Mouse (Mus musculus): ENCODE measurements around the gene Tagln3. TPM values are rescaled to one million over a fixed set of nuclear protein-coding genes. Genes with fewer than 3 reads are reported as not detected.

The Tagln3 gene
- polyA plus RNA-seq (2015; fragmentation: Nextera tagmentation; extraction: Ambion mirVana) = 390 and 409 TPM in 2 replicates

DNA sequence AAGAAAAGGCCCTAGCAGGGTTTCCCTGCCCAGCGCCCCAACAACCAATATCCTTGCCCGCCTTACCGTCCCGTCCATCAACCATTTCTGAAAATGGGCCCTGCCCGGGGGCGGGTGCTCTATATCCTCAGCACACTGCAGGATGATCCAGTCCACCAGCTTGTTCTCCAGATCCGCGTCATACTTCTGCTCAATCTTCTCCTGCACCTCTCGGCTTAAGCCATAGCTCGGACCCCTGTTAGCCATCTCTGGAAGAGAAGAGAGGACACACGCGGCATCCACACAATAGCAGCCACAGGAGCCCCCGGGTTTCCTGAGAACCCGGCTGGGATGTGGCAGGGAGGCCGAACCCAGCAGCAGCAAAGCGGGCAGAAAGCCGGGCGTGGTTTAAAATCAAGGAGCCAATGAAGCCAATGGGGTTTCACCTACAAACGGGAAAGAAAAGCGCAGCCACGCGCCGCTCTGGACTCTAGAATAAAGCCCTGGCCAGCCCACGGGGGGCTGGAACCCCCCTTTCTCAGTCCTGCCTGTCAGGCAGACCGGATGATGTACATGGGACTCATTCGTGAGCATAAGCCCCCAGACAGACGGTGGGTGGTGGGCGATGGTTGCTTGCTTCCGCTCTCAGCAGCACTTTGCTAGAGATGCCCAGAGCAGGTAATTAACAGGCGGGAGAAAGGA is at the start of gene Tagln3:
TSS of gene Tagln3 (minus strand) at position 548 of the 681 bp plus-strand sequence.
- WGBS = under 1% methylated on average over 30 of the region's 30 CpGs
- Histone ChIP-seq H3K27ac (peak within 1 kb of the TSS; percentile 97), H3K4me1 (peaks cover 37% of the 10 kb centered on the region), H3K36me3 (replicated peaks) (peaks cover 3% of the 10 kb centered on the region; the same call in 1 of the 2 replicates), H3K9ac (peak within 1 kb of the TSS; percentile 73), H3K4me3 (peak within 1 kb of the TSS; percentile 60), H3K4me2 (peak within 1 kb of the TSS; percentile 71), H3K9me3 (no peaks in the 10 kb centered on the region), H3K27me3 (replicated peaks) (no peaks in the 10 kb centered on the region)
- ATAC-seq (replicated peaks) = peak; percentile 91

DNA sequence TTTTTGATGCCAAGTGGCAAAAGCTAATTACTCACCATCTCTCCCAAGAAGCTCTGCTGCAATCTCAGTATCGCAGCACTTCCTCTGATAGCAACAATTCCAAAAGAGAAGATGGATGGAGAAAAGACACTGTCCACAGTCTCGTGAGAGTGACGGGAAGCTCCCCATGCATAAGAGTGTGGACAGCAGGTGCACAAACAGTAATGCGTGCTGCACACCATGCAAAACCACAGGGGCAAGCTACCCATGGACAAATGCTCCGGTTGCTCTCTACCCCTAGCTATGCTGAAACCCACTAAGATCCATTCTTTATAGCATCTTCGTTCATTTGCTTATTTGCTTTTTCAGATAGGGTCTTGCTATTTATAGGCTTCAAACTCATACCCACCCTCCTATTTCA is 46.5 kb upstream of the Tagln3 start:
- 92% methylated on average over 6 of the region's 6 CpGs for WGBS
- H3K9ac ChIP-seq = no peak overlapping the region
- H3K9me3 ChIP-seq = no peaks in the 10 kb centered on the region
- H3K27me3 ChIP-seq (replicated peaks) = no peaks in the 10 kb centered on the region
- H3K36me3 ChIP-seq (replicated peaks) = no peaks in the 10 kb centered on the region
- no peak for ATAC-seq (replicated peaks)
- H3K27ac ChIP-seq = no peak overlapping the region
- no peak overlapping the region for H3K4me2 ChIP-seq
- no peaks in the 10 kb centered on the region for H3K4me1 ChIP-seq
- H3K4me3 ChIP-seq = no peak overlapping the region

DNA sequence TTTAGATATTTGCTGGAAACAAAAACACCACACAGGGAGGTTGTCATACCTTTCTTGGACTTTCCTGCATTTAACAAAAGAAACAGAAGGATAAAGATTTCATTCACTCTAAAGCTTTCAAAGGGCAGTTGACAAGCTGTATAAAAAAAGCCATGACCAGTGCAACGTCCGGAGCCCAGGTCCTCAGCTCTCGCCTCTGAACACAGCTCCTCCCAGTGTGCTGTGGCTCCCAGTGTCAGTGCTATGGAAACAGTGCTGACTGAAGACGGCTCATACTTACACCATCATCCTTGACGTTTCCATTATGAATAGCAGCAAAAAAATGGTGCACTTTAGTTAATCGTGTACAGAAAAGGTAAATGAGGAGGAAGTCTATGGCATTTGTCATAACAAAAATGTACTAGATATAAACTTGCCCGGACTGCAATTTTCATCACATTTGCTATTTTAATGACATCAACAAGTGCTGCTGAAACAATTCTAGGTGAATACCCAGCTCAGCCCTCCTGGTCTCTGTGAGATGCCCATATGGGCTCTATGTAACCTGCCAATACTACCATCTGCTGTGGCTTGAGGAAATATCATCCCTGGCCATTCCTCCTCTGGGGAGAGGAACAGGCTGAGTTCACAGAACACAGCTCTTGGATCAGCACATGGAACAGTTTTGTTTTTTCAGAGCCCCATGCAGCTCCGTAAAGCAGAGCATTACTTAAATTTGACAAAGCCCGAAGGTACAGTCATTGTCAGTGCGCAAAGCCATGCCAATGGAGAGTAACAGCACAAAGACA is 43.6 kb upstream of the Tagln3 start:
- peak; percentile 71; the same call in 1 of the 2 replicates for ATAC-seq (replicated peaks)
- Histone ChIP-seq H3K9ac (no peak overlapping the region), H3K27me3 (replicated peaks) (no peaks in the 10 kb centered on the region), H3K4me1 (no peaks in the 10 kb centered on the region), H3K36me3 (replicated peaks) (no peaks in the 10 kb centered on the region), H3K27ac (no peak overlapping the region), H3K4me3 (no peak overlapping the region), H3K4me2 (no peak overlapping the region), H3K9me3 (no peaks in the 10 kb centered on the region)
- 61% methylated on average over 10 of the region's 10 CpGs for WGBS

DNA sequence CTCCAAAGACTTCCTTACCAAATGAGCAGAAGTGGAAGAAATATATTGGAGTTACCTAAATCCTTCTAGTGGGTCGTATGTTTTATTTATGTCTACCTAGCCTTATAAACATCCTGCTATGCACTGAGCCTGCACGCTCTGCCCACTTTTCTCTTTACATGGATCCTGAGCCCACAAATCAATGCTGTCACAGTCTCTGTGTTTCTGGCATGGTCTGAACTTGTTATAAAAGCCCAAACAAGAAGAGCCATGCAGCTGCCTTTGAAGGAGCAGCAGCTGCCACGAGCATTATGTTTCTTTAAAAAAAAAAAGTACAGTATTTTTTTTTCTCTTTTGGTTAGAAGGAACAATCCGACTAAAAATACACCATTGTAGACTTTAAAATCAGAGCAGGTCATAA is 43.0 kb upstream of the Tagln3 start:
- 37% methylated on average over 4 of the region's 4 CpGs for WGBS
- ATAC-seq (replicated peaks) = no peak

DNA sequence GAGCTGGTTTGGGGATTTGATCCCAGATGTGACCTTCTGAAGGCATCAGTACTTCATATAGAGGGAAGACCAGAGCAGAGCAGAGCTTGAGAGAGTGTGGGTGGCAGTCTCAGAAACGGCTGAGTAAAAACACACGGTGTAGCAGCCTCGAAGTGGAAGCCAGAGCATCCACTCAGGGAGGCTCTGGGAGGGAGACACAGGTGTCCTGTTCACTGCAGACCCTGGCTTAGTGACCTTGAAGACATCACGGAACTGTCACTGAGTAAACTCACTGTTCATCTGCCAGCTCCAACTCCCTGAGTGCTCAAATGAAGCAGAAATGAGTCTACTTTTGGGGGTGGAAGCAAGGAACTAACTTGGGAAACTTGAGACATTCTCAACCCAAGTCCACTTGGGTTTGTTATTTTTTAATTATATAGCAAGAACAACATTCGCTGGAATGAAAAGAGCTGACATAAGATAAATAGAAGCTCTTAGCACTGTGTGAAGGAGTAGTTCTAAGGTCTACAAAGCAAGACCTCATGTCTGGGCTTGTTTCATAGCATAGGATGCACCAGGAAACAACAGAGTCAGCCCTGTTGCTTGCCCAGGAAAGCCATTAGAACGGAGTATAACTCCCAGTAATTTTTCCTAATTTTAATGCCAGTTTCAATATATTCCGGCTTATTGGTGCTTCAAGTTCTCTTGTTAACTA is 41.5 kb upstream of the Tagln3 start:
- no peaks in the 10 kb centered on the region for H3K36me3 ChIP-seq (replicated peaks)
- H3K4me3 ChIP-seq = no peak overlapping the region
- 89% methylated on average over 7 of the region's 7 CpGs for WGBS
- no peak for ATAC-seq (replicated peaks)
- H3K9me3 ChIP-seq = no peaks in the 10 kb centered on the region
- no peaks in the 10 kb centered on the region for H3K4me1 ChIP-seq
- H3K4me2 ChIP-seq = no peak overlapping the region
- H3K27ac ChIP-seq = no peak overlapping the region
- H3K27me3 ChIP-seq (replicated peaks) = no peaks in the 10 kb centered on the region
- H3K9ac ChIP-seq = no peak overlapping the region

More for the DNA sequence above, 43.0 kb upstream of the Tagln3 start:
- Histone ChIP-seq H3K9ac (no peak overlapping the region), H3K27me3 (replicated peaks) (no peaks in the 10 kb centered on the region), H3K4me1 (no peaks in the 10 kb centered on the region), H3K4me2 (no peak overlapping the region), H3K27ac (no peak overlapping the region), H3K36me3 (replicated peaks) (no peaks in the 10 kb centered on the region), H3K9me3 (no peaks in the 10 kb centered on the region), H3K4me3 (no peak overlapping the region)

DNA sequence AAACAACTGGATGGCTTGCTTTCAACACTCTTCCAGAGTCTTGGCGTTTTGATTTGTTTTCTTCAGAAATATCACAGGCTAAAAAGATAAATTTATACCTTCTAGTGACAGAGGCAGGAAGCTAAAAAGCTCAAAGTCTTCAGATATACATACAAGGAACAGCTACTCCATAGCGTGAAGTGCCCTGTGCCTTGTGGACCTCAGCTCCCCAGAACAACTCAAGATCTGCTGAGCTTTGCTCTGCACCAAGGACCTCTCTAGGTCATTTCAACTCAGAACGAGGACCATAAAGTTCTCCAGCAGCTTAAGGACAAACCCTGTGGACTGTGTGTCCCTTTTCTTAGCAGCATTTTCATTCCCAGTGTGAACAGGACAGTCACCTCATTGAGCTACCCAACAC is 40.7 kb upstream of the Tagln3 start:
- no peak overlapping the region for H3K4me2 ChIP-seq
- no peaks in the 10 kb centered on the region for H3K4me1 ChIP-seq
- WGBS = 90% methylated on average over 3 of the region's 3 CpGs
- no peaks in the 10 kb centered on the region for H3K9me3 ChIP-seq
- no peak overlapping the region for H3K27ac ChIP-seq
- H3K36me3 ChIP-seq (replicated peaks) = no peaks in the 10 kb centered on the region
- no peaks in the 10 kb centered on the region for H3K27me3 ChIP-seq (replicated peaks)
- no peak for ATAC-seq (replicated peaks)
- no peak overlapping the region for H3K4me3 ChIP-seq
- no peak overlapping the region for H3K9ac ChIP-seq

DNA sequence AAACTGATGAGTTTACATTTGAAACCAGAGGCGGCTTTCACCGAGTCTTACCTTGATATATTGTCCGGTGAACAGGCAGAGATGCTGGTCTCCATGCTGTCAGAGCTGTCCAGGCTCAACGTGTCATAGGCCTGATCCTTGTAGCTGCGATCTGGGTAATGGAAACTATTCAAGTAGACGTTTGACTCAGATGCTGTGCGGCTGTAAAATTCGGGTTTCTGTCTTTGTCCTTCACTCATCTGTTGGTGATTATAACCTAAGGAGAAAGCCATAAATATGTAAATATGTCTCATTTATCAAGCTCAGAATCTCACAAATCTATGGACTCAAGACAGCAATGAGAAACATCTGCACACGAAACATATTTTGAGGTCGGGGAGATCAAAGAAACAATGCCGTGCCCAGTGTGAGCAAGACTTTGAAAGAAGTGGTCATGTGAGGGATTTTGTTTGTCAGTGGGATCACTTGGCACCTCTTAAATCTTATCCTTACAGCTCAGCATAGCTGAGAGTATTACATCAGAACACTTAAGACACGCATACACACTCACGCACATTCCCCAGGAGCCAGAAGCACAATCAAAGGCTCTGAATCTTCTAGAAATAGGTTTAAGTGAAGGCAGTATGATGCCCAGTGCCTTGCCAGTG is 38.6 kb upstream of the Tagln3 start:
- Histone ChIP-seq H3K27me3 (replicated peaks) (no peaks in the 10 kb centered on the region), H3K9me3 (no peaks in the 10 kb centered on the region), H3K27ac (no peak overlapping the region), H3K36me3 (replicated peaks) (no peaks in the 10 kb centered on the region), H3K4me2 (no peak overlapping the region), H3K4me1 (no peaks in the 10 kb centered on the region), H3K9ac (no peak overlapping the region), H3K4me3 (no peak overlapping the region)
- no peak for ATAC-seq (replicated peaks)
- 86% methylated on average over 13 of the region's 13 CpGs for WGBS

DNA sequence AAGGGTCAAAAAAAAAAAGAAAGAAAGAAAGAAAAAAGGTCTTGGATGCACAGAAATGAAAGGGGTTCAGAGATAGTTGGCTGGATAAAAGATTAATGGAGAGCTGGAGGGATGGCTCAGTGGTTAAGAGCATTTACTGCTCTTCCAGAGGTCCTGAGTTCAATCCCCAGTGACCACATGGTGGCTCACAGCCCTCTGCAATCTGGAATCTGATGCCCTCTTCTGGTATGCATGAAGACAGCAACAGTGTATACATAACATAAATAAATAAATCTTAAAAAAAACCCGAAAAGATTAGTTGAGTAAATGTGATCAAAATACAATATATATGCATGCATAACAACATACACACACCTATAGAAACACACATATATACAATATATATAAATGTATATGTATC is 37.0 kb upstream of the Tagln3 start:
- Histone ChIP-seq H3K4me3 (no peak overlapping the region), H3K4me2 (no peak overlapping the region), H3K27me3 (replicated peaks) (no peaks in the 10 kb centered on the region), H3K4me1 (no peaks in the 10 kb centered on the region), H3K36me3 (replicated peaks) (no peaks in the 10 kb centered on the region), H3K27ac (no peak overlapping the region), H3K9me3 (no peaks in the 10 kb centered on the region), H3K9ac (no peak overlapping the region)
- WGBS = 82% methylated on average over 1 of the region's 1 CpGs
- ATAC-seq (replicated peaks) = no peak

DNA sequence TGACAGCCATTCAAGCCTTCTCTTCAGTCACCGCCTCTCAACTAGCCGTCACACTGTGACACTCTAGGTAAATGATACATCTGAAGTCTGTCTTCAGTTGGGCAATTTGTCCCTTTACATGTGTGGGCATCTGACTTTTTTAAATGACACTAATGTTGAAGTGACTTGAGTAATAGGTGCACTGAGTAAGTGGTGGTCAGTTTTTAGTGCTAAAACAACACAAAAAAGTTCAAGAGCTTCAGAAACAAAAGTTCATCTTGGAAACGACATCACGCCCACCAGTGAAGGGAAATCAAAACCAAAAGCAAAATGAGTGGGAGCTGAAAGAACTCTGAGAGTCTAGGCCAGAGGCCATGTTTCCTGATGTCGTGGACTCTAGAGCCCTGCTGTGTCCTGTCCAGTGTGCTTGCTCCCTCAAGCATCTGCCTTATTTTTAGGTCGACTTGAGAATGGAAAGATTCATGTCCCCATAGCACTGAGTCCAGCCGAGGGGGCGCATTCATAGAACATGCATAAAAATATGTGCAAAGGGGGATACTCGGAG is 34.4 kb upstream of the Tagln3 start:
- no peaks in the 10 kb centered on the region for H3K36me3 ChIP-seq (replicated peaks)
- no peak overlapping the region for H3K27ac ChIP-seq
- H3K9me3 ChIP-seq = no peaks in the 10 kb centered on the region
- H3K4me3 ChIP-seq = no peak overlapping the region
- H3K9ac ChIP-seq = no peak overlapping the region
- WGBS = 91% methylated on average over 9 of the region's 9 CpGs
- H3K27me3 ChIP-seq (replicated peaks) = no peaks in the 10 kb centered on the region
- H3K4me2 ChIP-seq = no peak overlapping the region
- ATAC-seq (replicated peaks) = no peak
- no peaks in the 10 kb centered on the region for H3K4me1 ChIP-seq

DNA sequence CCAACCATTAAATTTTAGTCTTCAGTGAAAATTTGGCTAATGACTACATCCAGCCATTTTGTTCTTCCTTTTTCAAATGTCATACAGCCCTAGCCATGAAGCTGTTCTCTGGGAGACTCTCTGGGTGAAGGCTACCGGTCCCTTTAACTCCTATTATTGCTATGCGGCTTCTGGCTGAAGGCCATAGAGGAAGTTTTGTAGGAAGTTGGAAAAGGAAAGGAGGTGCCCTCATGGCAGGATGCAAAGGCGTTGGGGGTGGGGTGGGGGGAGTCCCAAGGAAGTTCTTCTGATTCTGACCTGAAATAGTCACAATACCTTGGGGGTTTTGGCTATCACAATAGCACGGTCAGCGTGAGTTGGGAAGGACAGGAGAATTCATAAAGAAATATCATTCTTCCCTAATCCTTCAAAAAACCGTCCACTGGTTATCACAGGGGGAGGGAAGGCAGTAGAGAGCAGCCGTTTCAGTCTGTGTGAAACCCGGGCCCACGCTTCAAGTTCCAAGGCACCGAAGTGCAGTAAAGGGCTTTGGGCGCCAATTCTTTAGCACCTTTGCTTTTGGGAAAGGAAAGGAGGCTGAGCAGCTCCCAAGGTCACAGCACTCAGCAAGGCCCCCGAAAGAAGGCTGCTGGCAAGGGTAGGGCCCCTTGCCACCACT is 33.1 kb upstream of the Tagln3 start:
- no peak overlapping the region for H3K4me2 ChIP-seq
- H3K9ac ChIP-seq = no peak overlapping the region
- H3K4me3 ChIP-seq = no peak overlapping the region
- H3K27me3 ChIP-seq (replicated peaks) = no peaks in the 10 kb centered on the region
- H3K27ac ChIP-seq = no peak overlapping the region
- 88% methylated on average over 12 of the region's 12 CpGs for WGBS
- H3K36me3 ChIP-seq (replicated peaks) = no peaks in the 10 kb centered on the region
- no peaks in the 10 kb centered on the region for H3K9me3 ChIP-seq
- ATAC-seq (replicated peaks) = peak; percentile 56
- no peaks in the 10 kb centered on the region for H3K4me1 ChIP-seq

DNA sequence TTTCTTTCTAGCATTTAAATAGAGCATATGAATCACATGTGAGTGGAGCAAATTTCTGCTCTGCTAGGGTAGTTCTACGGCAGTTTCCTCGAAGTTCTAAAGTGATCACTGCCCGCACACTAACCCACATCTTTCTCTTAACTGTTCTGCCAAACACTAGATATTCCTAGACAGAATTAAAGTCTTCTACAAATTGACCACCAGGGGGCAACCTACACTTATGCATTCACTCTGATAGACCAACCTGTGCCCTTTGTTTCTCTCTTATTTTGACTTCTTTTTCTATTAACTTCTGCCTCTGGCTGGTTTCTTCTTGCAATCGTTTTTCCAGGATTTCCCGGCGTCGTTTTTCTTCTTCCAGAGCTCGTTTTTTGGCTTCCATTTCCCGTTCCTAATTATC is 32.4 kb upstream of the Tagln3 start:
- Histone ChIP-seq H3K4me3 (no peak overlapping the region), H3K27ac (no peak overlapping the region), H3K27me3 (replicated peaks) (no peaks in the 10 kb centered on the region), H3K4me2 (no peak overlapping the region), H3K4me1 (no peaks in the 10 kb centered on the region), H3K9me3 (no peaks in the 10 kb centered on the region), H3K9ac (no peak overlapping the region), H3K36me3 (replicated peaks) (no peaks in the 10 kb centered on the region)
- peak; percentile 91 for ATAC-seq (replicated peaks)
- WGBS = 45% methylated on average over 9 of the region's 9 CpGs
